Mouse (Mus musculus) adrenal gland, postnatal 4 days (tissue): Measurements from ENCODE around the gene Parp6. TPM values are rescaled to one million over a fixed set of nuclear protein-coding genes. Genes with fewer than 3 reads are reported as not detected.

Experiments
- DNase-seq, 2 experiments: peaks; one replicate each; pipeline ENCODE4 v3.0.0; 2021 to 2022; ENCODE audit warnings: low spot score in 2 of 2, mixed read lengths in 2 of 2
- long read RNA-seq, 2 experiments: library from polyadenylated mRNA; stranded (forward); transcript quantifications; one replicate each; pipeline ENCODE4 v2.0.0; 2021
- total RNA-seq, 2 experiments: library from RNA; stranded (reverse); gene quantifications; 2 replicates each; pipeline ENCODE4 v1.2.3; 2021

Gene Parp6
- 10 to 100 TPM; 31.6 to 32.2 TPM for total RNA-seq
- long read RNA-seq, experiment 1, partial matches to known transcripts = 2 of 16 reads
- long read RNA-seq, experiment 1, other reads (novel, unspliced or antisense) = 9 of 16 reads
- long read RNA-seq, experiment 2, partial matches to known transcripts = 7 of 22 reads
- long read RNA-seq, experiment 2, other reads (novel, unspliced or antisense) = 11 of 22 reads

DNA sequence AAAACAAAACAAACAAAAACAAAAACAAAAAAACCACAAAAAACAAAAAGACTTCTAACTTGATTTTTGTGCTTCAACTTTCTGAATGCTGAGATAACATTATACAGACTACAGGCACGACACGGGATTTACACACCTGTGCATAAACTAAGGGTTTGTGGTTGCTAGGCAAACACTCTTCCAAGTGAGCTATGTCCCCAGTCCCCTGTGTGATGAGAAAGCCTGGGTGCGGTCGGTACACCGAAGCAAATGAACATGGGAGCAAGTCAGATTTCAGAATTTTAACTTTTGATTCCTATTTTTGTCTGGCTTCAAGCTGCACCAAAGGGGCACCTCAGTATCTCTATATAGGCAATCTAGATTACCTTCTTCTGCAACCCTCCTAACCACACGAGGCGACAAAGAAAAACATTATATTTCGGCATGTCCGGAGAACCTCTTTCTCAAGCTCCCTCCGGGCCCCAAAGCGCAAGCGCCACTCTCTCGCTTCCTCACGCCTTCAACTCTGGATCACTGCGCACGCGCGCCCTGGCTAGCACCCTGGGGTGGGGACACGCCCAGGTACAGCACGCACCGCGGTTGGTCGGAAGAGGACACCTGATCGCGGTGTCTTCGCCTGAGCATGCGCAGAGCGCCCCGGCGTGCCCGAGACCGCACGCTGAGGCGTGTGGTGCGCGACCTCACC is at the start of gene Parp6:
Gene Parp6, plus strand, starts transcription at position 663 of the 685 bp plus-strand sequence.
- peak; percentile 99 to 100 for DNase-seq

DNA sequence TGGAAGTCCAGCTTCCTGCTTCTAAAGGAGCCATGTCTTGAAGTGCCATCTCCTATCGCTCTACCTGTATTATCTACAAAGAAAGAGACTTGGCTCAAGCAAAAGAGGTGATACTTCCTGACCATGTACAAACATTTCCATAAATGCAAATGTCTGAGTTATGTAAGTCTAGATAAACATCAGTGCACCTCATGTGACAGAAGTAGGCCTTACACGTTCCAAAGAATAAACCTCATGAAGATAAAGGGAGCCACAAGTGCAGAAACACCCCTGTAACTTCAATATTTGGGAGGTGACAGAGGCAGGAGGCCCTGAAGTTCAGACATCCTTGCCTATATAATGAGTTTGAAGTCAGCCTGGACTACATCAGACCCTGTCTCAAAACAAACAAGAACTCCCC is 45.2 kb upstream of the Parp6 start:
- DNase-seq = no peak

DNA sequence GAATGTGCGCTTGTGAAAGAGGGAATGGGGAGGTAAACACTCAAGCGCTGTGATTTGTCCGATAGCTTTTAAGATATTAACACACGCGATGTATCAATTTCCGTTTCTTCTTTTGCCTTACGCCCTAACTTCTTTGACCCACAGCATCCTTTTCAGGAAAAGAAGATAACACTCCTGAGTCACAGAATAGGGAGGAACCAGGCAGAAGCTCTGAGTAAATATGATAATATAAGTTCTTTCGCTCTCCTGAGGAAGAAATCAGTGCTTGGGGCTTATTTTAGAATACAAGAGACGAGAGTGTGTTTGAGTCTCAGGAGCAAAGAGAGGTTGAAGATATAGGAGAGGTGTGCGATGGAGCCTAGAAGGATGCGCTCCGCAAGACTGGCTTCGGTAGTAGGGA is 39.7 kb upstream of the Parp6 start:
- DNase-seq = no peak

DNA sequence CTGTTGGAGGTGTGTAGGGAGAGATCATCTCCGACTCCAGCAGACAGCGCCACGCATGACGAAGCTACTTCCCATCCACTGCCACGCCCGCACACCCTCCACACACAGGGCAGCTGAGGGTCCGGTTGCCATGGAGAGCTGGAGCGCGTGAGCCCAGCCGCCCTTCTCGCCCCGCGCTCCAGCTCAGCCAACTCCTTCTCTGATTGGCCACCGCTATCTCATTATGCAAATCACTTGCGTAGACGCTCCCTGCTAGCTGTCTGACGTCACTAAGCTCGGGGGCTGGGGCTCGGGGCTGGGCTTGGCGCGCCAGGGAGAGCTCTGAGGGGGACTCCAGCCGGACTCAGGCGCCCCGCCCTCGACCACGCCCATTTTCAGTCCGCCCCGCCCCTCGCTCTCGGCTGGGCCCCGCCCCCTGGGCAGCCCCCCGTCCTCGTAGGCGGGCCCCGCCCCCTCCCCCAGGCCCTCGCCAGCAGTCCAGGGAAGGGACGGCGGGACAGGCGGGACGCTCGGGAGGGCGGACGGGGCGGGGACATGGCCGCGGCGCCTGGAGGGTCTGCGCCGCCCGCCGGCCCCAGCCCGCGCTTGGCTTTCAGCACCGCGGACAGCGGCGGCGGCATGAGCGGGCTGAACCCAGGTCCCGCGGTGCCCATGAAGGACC is 39.1 kb upstream of the Parp6 start, which contains the start of gene Celf6:
Gene Celf6, plus strand, starts transcription at position 74 of the 661 bp plus-strand sequence.
- peak; percentile 81 to 84 for DNase-seq

DNA sequence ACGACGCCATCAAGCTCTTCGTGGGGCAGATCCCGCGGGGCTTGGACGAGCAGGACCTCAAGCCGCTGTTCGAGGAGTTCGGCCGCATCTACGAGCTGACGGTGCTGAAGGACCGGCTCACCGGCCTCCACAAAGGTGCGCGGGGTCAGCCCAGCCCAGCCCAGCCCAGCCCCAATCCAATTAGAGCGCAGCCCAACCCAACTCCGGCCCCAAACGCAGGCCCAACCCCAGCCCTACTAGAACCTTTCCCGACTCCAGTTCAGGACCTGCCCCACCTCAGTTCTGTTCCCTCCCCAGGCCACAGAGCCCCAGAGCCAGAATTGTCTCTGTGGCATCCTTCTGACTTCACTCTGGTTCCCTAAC is 38.6 kb upstream of the Parp6 start:
- DNase-seq = no peak

DNA sequence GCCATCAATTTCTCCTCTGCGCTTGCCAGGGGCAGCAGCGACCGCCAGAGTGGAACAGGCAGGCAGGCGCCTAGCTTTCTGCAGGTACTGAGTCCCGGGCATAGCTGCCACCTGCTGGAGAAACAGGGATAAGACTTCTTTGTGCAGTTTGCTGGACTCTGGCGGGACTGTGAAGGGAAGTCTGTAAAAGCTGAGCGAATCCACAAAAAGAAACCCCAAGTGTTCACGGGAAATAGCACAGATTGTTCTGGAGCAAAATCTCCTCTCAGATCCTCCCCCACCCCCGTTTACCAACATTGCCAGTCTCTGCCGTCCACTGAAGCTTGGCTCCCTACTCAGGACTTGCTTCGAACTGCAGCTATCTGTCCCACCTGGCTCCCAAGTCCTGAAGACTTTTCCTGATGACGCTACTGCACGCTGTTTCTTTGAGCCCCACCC is 32.2 kb upstream of the Parp6 start:
- DNase-seq = peak in 1 of 2 experiments; percentile 51

DNA sequence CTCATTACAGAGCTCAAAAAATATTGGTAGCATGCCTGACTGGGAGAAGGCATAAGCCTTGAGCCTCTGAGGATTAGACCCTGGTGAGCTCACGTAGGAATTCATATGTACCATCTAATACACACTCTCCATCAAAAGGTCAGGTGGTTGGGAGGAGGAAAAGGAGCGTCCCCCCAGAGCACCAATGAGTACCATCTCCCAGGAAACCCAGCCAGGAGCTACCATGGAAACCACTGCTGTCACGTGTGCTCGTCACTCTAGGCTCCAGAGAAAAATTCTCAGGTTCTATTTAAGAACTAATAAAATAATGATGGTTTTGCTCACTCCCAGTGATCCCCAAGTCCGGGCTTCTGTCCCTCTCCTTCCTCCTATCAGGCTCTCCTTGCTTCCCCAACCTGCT is 28.8 kb upstream of the Parp6 start:
- no peak for DNase-seq

DNA sequence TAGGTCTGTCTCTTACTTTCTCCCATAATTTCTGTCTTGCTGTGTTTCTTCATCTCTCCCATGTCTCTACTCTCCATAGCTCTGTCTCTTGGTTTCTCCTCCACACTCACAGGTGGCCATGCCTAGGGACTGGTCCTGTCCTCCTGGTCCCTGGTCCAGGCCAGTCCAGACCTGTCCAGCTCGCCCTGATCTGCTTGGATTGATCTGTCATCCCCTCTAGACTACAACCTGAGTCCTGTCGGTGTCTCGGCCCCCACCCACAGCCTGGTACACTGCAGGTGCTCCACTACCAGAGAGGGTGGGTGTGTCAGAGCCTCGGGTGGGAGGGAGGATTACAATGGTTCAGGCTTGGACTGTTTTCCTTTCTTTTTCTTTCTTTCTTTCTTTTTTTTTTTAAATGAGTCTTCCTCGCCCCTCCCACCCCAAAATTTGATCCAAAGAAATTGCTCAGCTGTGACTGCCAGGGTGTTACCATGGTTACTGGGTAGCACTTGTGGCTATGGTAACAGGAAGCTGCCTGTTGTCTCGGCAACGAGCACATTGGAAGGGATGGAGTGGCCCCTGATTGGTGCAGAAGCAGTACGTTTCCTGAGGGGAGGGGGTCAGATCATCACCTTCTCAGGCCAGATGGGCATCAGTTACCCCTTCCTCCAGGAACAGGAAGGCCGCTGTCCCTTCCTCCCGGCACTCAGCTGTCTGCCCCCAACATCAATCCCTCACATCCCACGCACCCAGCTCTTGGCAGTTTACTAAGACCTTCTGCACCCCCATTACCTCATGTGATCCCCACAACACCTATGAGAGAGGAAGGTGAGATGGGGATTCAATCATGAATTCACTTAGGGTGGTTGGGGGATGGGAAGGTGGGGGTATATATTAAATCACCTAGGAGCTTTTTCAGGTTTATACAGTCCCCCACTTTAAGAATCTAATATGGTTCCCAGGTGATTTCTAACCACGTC is 28.1 kb upstream of the Parp6 start:
- no peak for DNase-seq

DNA sequence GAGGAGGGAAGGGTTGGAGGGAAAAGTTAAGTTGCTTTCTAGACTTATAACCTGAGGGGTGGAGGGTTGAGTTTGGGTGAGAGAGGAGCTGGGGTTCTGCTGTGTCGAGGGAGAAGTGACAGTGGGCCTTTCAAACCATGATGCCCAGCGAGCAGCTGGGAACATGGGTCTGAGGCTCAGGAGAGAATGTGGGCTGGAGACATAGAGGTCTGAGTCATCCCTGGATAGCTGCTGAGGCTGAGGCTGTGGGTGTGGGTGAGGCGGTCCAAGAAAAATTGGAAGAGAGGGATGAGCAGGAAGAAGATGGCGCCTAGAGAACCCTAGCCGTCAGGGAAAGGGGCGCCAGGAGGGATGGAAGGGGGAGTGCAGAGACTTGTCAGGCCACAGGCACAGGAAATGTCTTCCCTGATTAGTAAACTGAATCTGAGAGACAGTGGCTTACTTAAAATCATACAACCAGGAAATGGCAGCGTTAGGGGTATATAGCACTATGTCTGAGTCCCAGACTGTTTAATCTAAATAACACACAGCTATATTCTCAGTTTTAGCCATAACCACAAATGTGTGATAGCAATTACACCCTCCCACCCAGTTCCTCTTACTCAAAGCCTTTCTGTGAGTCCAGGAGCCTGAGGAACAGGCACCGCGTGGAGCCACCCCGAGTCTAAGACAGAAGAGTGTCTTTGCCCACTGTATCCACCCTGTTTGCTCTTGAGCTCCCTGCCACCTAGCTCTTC is 27.2 kb upstream of the Parp6 start:
- DNase-seq = no peak

DNA sequence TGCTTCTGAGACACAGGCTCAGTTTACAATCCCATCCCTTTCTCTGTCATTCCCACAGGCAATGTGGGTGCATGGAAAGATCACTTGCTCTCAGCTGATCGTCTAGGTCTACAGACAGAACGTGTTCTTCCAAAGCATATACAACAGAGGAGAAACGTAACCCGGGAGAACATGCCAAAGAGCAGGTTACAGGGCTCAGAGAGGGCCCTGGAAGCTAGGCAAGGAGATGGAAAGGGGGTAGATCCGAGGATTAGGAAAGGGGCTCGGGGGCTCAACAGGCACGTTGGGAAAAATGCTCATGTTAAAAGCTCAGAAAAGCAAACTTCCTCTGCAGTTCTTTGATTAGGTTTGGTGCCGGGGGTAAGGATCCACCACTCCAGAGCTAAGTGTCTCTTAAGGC is 15.4 kb upstream of the Parp6 start:
- DNase-seq = no peak

DNA sequence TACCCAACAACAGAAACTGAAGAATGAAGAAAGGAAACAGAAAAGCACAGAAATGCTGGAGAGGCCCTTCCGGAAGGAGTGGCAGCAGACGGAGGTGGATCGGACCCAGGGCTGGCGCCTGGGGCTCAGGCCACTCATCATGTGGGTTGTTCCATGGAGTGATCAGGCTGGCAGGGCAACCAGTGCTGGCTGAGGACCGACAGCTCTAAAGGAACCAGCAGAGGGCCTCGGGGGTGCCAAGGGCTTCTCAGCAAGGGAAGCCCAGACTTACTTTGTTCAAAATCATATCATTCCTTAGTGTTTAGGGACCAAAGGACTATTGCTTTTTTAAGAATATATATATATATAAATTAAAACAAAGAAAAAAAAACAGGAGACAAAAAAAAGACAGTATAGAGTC is 11.1 kb upstream of the Parp6 start:
- DNase-seq = no peak

DNA sequence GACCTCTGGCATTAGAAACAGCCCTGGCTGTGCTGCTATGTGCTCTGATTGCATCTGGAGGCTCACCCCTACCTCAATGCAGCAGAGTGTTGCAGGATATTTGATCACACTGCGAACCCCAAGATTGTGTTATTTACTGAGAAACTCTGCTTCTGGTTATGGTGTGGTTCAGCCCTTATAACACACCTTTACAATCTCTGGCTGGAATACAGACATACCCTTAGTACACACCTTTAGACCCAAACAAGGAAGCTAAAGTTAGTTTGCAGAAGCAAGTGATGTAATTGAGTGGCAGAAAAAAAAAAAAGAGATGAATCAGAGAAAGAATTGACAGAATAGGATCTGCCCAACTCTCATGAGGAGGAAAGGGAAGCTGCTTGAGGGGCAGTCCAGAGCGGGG is 6.1 kb upstream of the Parp6 start:
- no peak for DNase-seq

DNA sequence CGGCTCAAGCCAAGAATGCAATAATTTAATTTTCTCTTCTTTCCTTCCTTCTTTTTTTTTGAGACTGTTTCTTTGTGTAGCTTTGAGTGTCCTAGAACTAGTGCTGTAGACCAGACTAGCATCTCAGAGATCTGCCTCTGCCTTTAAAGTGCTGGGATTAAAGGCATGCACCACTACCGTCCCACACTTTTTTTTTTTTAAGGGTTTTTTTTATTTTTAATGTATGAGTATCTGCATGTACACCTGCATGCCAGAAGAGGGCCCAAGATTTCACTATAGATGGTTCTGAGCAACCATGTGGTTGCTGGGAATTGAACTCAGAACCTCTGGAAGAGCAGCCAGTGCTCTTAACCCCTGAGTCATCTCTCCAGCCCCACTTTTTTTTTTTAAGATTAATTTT is 1.3 kb upstream of the Parp6 start:
- DNase-seq = no peak

DNA sequence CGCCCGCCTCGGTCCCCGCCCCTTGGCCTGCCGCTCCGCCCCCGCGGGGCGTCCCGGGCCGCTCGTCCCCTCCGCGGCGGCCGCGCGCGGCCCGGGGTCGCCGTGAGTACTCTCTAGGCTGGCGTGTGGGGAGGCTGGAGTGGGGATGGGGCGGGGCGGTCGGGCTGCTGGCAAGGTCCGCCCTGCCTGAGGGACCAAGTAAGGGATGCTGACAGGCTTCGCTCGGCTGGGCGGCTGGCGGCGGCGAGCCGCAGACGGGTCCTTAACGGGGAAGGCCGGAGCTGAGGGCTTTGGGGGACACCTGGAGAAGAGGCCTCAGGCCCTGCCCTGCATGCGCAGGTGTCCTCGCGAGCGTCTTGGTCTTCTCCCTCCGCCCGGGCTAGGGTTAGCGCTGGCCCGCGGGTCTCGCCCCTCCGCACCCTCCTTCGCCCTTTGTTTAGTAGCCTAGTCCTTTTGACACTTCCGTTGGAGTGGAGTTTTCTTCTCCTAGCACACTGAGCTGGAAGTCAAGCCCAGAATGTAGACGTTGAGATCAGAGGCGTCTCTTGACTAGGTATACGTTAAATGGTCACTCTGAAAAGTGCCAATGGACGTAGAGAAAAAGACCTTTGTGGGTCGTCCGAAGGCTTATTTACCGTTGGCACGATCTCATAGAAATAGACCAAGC is 356 bp downstream of the Parp6 start:
- DNase-seq = peak in 1 of 2 experiments; percentile 7

DNA sequence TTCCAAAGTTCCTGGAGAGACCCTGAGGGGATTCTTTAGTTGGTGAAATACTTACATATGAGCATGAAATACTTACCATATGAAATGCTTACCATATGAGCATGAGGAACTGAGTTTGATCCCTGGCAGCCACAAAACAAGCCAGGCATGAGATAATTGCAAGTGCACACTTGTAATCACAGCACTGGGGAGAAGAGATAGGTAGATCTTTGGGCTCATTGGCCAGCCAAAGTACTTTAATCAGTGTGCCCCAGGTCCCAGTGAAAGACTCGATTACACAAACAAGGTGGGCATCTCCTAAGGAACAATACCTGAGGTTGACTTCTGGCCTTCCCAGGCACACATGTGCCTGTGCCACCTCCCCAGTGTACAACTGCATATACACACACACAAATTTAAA is 21.3 kb downstream of the Parp6 start:
- no peak for DNase-seq

DNA sequence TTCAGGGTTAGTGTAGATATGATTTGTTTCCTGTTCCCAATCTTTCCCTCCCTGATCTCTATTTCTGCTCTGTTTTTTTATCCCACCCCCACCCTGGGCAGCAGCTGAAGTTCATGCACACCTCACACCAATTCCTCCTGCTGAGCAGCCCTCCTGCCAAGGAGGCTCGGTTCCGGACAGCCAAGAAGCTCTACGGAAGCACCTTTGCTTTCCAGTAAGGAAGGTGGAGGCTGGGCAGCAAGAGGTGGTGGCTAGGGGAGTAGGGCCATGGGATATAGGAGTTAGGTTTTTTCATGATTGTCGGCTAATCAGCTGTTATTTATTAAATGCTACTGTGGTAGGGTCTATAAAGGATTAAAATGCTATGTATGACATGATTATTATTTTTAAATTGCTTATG is 22.9 kb downstream of the Parp6 start:
- DNase-seq = no peak

DNA sequence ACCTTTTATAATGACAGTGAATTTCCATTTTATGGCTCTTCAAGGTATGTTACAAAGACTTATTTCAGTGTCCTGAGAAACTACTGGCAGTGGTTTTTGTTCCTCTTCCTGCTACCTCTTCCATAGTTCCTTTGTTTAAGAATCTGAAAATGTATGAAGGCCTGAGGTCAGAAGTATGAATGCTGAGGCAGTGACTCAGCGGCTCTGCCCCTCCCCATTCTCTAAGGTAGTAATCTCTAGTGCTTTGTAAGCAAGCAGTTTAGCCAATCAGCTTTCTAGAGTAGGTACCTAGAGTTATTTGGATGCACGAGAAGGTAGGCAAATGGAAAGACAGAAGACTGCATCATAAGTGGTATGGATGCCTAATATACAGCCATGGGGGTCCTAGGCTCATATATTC is 24.2 kb downstream of the Parp6 start:
- no peak for DNase-seq

DNA sequence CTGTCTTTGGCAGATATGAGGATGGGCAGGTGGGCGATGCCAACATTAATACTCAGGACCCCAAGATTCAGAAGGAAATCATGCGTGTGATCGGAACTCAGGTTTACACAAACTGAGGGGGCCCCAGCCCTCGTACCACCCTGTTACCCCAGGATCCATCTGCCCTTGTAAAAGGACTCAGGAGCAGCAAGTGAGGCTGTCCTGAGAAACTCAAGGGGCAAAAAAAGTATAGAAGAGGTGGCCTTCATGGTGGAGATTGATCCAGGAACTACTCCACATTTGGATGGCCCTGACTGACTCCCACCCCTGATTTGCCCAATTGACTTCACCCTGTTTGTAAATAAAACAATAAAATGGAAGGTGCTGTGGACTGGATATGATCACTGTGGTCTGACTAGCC is 32.8 kb downstream of the Parp6 start:
- DNase-seq = no peak

DNA sequence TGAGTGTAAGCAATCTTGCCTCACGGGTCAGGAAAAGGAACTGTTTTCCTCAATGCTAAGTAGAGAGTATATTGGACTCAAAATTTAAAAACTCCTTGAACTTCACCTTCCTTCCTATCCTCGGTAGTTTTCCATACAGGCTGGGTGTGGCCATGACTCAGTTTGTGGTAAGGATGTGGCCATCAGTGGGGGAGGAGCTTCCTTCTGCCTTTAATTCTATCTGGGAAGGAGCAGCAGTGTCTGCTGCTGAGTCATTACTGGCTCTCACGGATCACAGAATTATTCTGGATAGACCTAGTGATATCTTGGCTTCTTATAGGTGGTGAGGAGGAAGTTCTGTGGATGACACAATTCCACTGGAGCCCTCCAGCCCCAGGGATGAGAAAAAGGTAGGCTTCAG is 36.3 kb downstream of the Parp6 start:
- DNase-seq = no peak

DNA sequence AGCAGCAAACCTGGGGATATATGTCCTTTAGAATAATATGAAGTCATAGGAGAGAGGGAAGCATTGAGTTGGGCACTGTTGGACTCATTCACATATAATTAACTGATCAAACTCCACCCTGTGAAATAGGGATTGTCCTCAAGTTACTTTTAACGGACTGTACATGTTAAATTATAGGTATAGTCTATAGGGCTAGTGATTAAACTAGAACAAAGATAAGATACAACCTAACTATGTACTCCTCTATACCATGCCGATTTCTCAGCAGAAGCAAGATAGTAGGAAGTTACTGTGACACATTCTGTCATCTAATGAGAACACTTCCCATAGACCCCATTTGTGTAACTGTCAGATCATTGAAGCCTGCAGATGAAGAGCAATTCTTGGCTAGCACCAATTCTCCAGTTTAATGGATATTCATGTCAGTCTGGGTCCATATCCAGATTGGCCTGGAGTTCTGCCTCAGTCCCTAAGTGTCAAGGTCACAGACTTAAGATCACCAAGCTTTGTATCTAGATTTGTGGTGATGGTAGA is 37.4 kb downstream of the Parp6 start:
- DNase-seq = no peak
